Mouse (Mus musculus): Measurements from ENCODE around the gene Ptpa.

The Ptpa gene

DNA sequence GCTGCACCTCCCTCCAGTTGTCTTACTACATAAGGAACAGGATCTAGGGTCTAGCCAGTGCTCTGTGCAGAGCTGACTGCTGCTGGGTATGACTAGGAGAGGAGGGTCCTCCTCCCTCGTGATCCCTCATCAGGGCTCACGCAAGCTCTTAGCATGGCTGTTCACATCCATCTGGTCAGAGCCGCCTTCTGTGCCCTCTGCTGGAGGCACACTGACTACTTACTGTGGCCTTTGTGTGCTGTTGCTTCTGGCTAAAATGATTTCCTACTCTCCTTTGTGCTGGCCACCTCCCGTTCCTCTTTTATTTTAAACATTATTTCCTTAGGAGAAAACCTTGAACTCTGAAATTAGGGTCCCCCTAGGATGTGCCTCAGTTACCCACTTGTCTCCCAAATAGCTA lies 21.0 kb downstream of the Ptpa start:
- in situ Hi-C loops (cut with MboI, MseI) = loop anchor here in 1 of 2 experiments (5.0 kb wide), 1 partner anchor 355 kb away; no protein-coding TSS in a partner anchor

DNA sequence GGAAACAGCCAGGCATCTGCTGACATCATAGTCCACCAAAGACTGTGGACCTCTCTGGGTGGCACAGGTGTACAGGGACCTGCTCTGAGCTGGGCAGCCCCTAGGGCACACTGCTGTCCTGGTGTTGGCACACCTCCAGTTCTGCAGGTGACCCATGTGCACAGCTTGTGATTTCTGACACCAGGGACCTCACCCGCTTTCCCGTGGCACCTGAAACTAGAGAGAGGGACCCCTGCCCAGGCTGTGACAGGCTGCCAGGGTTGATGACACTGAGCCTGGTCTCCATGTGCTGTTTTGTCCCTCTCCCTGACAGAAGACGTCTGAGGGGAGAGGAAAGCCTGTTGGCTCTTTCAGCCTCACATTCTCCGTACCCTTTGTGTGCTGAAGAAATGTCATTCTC lies 22.0 kb downstream of the Ptpa start:
- in situ Hi-C loops (cut with MboI, MseI) = loop anchor here in 1 of 2 experiments (5.0 kb wide), 1 partner anchor 355 kb away; no protein-coding TSS in a partner anchor

DNA sequence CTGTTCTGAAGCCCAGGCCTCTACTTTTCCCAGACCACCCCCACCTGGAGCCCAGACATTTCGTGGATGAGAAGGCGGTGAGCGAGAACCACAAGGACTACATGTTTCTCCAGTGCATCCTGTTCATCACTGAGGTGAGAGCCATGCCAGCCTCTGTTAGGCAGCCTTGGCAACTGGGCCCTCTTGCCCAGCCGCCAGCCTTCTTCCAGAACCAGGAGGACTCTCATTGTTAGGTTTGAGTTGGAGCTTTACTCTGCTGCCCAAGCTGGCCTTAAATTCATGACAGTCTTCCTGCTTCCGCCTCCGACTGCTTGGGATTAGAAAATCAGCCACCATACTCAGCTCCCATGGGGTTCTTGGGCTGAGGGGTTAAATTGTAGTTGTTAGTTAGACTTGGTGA lies 23.8 kb downstream of the Ptpa start:
- in situ Hi-C loops (cut with MboI, MseI) = loop anchor here in 1 of 2 experiments (5.0 kb wide), 1 partner anchor 353 kb away; no protein-coding TSS in a partner anchor

GRCm38 (mm10) chr2:30440211-30440700 lies 24.4 kb downstream of the Ptpa start:
- in situ Hi-C loops (cut with MboI, MseI) = no loop called here

- in situ Hi-C loops (cut with MboI, MseI) = no loop called here
Observed at GRCm38 (mm10) chr2:30440701-30441517, 25.1 kb downstream of the Ptpa start.

GRCm38 (mm10) chr2:30441518-30442497 lies 26.0 kb downstream of the Ptpa start:
- in situ Hi-C loops (cut with MboI, MseI) = no loop called here

- in situ Hi-C loops (cut with MboI, MseI) = no loop called here
Observed at GRCm38 (mm10) chr2:30442498-30442890, 26.7 kb downstream of the Ptpa start.

- in situ Hi-C loops (cut with MboI, MseI) = no loop called here
Observed at GRCm38 (mm10) chr2:30443281-30443680, 27.4 kb downstream of the Ptpa start.

- in situ Hi-C loops (cut with MboI, MseI) = no loop called here
Observed at GRCm38 (mm10) chr2:30444006-30444405, 28.2 kb downstream of the Ptpa start.

GRCm38 (mm10) chr2:30444450-30444849 lies 28.6 kb downstream of the Ptpa start:
- in situ Hi-C loops (cut with MboI, MseI) = no loop called here

GRCm38 (mm10) chr2:30445312-30445711 lies 29.5 kb downstream of the Ptpa start:
- in situ Hi-C loops (cut with MboI, MseI) = no loop called here

- in situ Hi-C loops (cut with MboI, MseI) = no loop called here
Observed at GRCm38 (mm10) chr2:30446891-30447826, 31.3 kb downstream of the Ptpa start.

DNA sequence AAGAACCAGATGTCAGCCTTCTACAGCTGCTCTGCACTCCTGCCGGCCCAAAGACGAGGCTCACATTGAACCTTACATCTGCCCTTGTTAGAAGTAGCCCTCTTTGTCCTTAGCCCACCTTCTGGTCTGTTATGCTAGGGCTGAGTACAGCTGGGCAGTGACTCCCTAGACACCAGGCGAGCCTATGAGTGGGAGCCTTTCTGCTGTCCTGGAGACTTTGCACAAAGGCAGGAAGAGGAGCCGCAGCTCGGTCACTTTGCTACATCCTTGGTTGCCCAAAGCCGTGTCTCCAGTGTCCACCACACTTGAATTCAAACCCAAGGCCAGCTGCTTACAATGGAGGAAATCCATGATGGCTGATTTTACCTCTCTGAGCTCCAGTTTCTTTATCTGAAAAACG lies 32.5 kb downstream of the Ptpa start:
- in situ Hi-C loops (cut with MboI, MseI) = no loop called here

GRCm38 (mm10) chr2:30450530-30450929 lies 34.7 kb downstream of the Ptpa start:
- in situ Hi-C loops (cut with MboI, MseI) = no loop called here

DNA sequence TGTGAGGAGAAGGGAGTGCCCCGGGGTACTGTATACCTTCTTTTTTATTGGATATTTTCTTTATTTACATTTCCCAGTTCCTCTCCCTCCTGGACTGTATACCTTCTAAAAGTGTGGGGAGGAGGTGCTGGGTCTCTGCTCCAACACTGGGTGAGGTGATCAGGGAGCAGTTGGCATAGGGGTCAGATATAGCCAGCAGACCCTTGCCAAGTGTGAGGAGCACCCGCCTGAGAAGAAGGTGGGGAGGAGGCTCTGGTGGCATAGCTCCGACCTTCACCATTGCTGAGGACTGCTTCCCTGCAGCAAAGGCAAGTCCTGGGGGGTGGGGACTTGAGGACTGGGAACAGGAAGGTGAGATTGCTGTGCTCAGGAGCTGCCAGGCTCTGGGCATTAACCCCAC lies 35.7 kb downstream of the Ptpa start:
- in situ Hi-C loops (cut with MboI, MseI) = no loop called here

DNA sequence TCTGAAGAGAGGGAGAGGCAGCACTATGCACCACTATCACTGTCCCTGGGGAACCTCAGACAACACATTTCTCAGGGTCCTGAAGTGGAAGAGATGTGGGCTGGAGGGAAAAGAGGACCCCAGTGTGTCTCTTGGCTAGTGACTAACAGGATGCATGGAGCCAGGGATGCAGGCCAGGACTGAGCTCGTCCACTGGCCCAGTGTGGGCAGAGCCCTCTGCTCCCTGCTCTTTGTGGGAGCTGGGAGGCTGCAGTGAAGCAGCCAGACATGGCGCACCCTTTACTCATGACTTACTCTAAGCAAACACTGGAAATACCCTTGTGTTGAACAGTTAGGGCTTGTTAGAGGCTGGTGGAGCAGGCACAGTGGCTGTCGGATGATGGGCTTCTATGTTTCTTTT lies 37.7 kb downstream of the Ptpa start:
- in situ Hi-C loops (cut with MboI, MseI) = no loop called here

DNA sequence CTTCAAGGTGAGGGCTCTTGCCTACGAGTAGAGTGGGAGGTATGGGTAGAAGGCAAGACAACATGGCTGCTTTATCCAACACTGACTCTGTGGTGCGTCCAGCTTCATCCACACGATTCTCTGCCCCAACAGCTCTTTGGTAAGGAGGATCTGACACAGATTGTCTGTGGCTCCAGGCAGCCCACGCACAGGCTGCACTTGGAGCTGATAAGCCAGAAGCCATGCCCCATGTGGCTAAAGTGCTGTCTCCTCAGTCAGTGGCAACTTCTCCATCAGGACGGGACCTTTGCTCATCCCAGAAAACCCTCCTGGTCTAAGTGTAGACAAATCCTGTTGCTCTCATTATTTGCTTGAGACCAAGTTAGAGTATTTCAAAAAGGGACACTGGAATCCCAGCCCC lies 38.7 kb downstream of the Ptpa start:
- in situ Hi-C loops (cut with MboI, MseI) = no loop called here

- in situ Hi-C loops (cut with MboI, MseI) = no loop called here
Observed at GRCm38 (mm10) chr2:30456104-30456980, 40.5 kb downstream of the Ptpa start.

DNA sequence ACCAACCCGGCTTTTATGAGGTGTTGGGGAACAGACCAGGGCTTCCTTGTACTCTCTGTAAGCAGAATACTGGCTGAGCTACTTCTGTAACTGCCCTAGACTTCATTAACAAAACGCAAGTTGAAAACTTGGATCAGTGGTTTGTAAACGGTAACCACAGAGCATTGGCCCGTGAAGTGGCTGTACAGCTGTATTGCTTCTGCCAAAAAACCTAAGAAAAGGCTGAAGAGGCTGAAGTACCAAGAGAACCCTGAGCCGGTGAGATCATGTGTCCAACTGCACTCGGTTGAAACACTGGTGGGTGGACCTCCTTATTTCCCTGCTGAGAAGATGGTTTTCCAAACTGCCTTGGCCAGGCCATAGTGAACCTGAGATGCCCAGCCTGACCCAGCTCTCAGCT lies 42.5 kb downstream of the Ptpa start:
- in situ Hi-C loops (cut with MboI, MseI) = no loop called here

GRCm38 (mm10) chr2:30459241-30459640 lies 43.4 kb downstream of the Ptpa start:
- in situ Hi-C loops (cut with MboI, MseI) = no loop called here
